Comparison of ENCODE assay signal across 8 mouse cellular contexts in genomic region chr6:85331736-85332135, GRCm38 (mm10). TPM values are rescaled to one million over a fixed set of nuclear protein-coding genes. Genes with fewer than 3 reads are reported as not detected.
DNase-seq lines count a peak whose midpoint lies in the region; ATAC-seq and TF ChIP-seq lines count a peak whose summit lies in the region.

No protein-coding gene starts in this region.

- peak overlapping the region; percentile 91 for H3K4me3 ChIP-seq in layer of hippocampus, adult 2 months
- peak overlapping the region; percentile 70 for H3K4me3 ChIP-seq in embryonic facial prominence, embryonic 13.5 days
- peak overlapping the region; percentile 69; the same call in 1 of the 2 replicates for H3K4me3 ChIP-seq in intestine, embryonic 14.5 days (ENCODE audit: low read depth, low read length)
- no peak overlapping the region for H3K4me3 ChIP-seq in neural tube, embryonic 12.5 days

- no peak for ATAC-seq in embryonic facial prominence, embryonic 13.5 days (ENCODE audit: insufficient number of reproducible peaks, insufficient read depth, low FRiP score, low TSS enrichment, low read depth)
- ATAC-seq in intestine, embryonic 14.5 days (replicated peaks; ENCODE audit: low FRiP score, low TSS enrichment, low read depth): no peak
- no peak for ATAC-seq in neural tube, embryonic 12.5 days (ENCODE audit: low FRiP score, low read depth)

- no peak for TF ChIP-seq CTCF in layer of hippocampus, adult 2 months (conservative IDR thresholded peaks at IDR 0.05)

- H3K9me3 ChIP-seq in embryonic facial prominence, embryonic 13.5 days: no peaks in the 10 kb centered on the region
- no peaks in the 10 kb centered on the region for H3K9me3 ChIP-seq in intestine, embryonic 14.5 days (ENCODE audit: control insufficient read depth, low read length)
- H3K9me3 ChIP-seq in neural tube, embryonic 12.5 days: no peaks in the 10 kb centered on the region

- peaks cover 5% of the 10 kb centered on the region for H3K36me3 ChIP-seq in embryonic facial prominence, embryonic 13.5 days
- peaks cover 2% of the 10 kb centered on the region; the same call in 1 of the 2 replicates for H3K36me3 ChIP-seq in intestine, embryonic 14.5 days (ENCODE audit: control insufficient read depth, insufficient read depth, low read length)
- H3K36me3 ChIP-seq in neural tube, embryonic 12.5 days: no peaks in the 10 kb centered on the region

- whole genome bisulfite sequencing in embryonic facial prominence, embryonic 13.5 days: 13% methylated on average over 8 of the region's 8 CpGs
- WGBS in intestine, embryonic 14.5 days: 12% methylated on average over 8 of the region's 8 CpGs
- WGBS in neural tube, embryonic 12.5 days: 14% methylated on average over 8 of the region's 8 CpGs

- H3K27ac ChIP-seq in layer of hippocampus, adult 2 months: peak overlapping the region; percentile 100
- H3K27ac ChIP-seq in embryonic facial prominence, embryonic 13.5 days: no peak overlapping the region
- H3K27ac ChIP-seq in intestine, embryonic 14.5 days (ENCODE audit: low read depth): no peak overlapping the region
- no peak overlapping the region for H3K27ac ChIP-seq in neural tube, embryonic 12.5 days

- peaks cover 11% of the 10 kb centered on the region for H3K4me1 ChIP-seq in embryonic facial prominence, embryonic 13.5 days
- peaks cover 8% of the 10 kb centered on the region for H3K4me1 ChIP-seq in intestine, embryonic 14.5 days (replicated peaks; ENCODE audit: control insufficient read depth, insufficient read depth, low read length)
- H3K4me1 ChIP-seq in neural tube, embryonic 12.5 days: peaks cover 11% of the 10 kb centered on the region

- no peak for DNase-seq in layer of hippocampus, adult 2 months (ENCODE audit: low spot score in 2 of 2)
- no peak for DNase-seq in layer of hippocampus, postnatal 25 days (ENCODE audit: extremely low spot score in 1 of 2, low spot score in 1 of 2)
- no peak for DNase-seq in intestine, embryonic 14.5 days (ENCODE audit: low spot score)
- DNase-seq in embryo, embryonic 9.5 days (ENCODE audit: extremely low spot score): no peak
- no peak for DNase-seq in layer of hippocampus, postnatal 36 days
- DNase-seq in layer of hippocampus, adult 18-20 months (ENCODE audit: low spot score in 2 of 2): no peak

- H3K9ac ChIP-seq in embryonic facial prominence, embryonic 13.5 days: peak overlapping the region; percentile 80; the same call in 1 of the 2 replicates
- no peak overlapping the region for H3K9ac ChIP-seq in intestine, embryonic 14.5 days (ENCODE audit: low read length)
- no peak overlapping the region for H3K9ac ChIP-seq in neural tube, embryonic 12.5 days

- H3K27me3 ChIP-seq in embryonic facial prominence, embryonic 13.5 days: peaks cover 18% of the 10 kb centered on the region
- 0 out of 2 replicates have a peak, but pooled peaks cover 3% of the 10 kb centered on the region for H3K27me3 ChIP-seq in intestine, embryonic 14.5 days (replicated peaks; ENCODE audit: control insufficient read depth, insufficient read depth, low read length)
- peaks cover 16% of the 10 kb centered on the region for H3K27me3 ChIP-seq in neural tube, embryonic 12.5 days (replicated peaks)

- H3K4me2 ChIP-seq in embryonic facial prominence, embryonic 13.5 days: peak overlapping the region; percentile 98
- peak overlapping the region; percentile 95 for H3K4me2 ChIP-seq in intestine, embryonic 14.5 days (ENCODE audit: low read length)
- H3K4me2 ChIP-seq in neural tube, embryonic 12.5 days (replicated peaks): peak overlapping the region; percentile 97

RNA-seq across cellular contexts. Expression of gene Sfxn5, which starts 1.5 kb away (rescaled TPM):
- total RNA-seq in layer of hippocampus, adult 2 months (2021): 100 to 1,000 TPM; 167 to 175 TPM
- total RNA-seq in layer of hippocampus, postnatal 25 days (2021): 100 to 1,000 TPM; 168 to 177 TPM
- polyA plus RNA-seq in embryonic facial prominence, embryonic 13.5 days (2015; fragmentation: Nextera tagmentation; extraction: Ambion mirVana): 7.0 and 8.2 TPM in 2 replicates
- polyA plus RNA-seq in intestine, embryonic 14.5 days (2014; fragmentation: Nextera tagmentation; extraction: Ambion mirVana): 6.3 and 8.3 TPM in 2 replicates
- 9.1 and 11.7 TPM in 2 replicates for polyA plus RNA-seq in neural tube, embryonic 12.5 days (2016; fragmentation: Nextera tagmentation; extraction: Ambion mirVana)
- 100 to 1,000 TPM; 164 to 165 TPM for total RNA-seq in layer of hippocampus, postnatal 36 days (2021)
- 100 to 1,000 TPM; 177 TPM for total RNA-seq in layer of hippocampus, adult 18-20 months (2021)

RNA-seq across cellular contexts. Expression of gene Rab11fip5, which starts 42.7 kb away (rescaled TPM):
- total RNA-seq in layer of hippocampus, adult 2 months (2021): 10 to 100 TPM; 55.1 to 58.2 TPM
- total RNA-seq in layer of hippocampus, postnatal 25 days (2021): 10 to 100 TPM; 53.8 to 55.3 TPM
- 13.6 and 14.7 TPM in 2 replicates for polyA plus RNA-seq in embryonic facial prominence, embryonic 13.5 days (2015; fragmentation: Nextera tagmentation; extraction: Ambion mirVana)
- polyA plus RNA-seq in intestine, embryonic 14.5 days (2014; fragmentation: Nextera tagmentation; extraction: Ambion mirVana): 6.1 and 8.0 TPM in 2 replicates
- 9.0 and 9.4 TPM in 2 replicates for polyA plus RNA-seq in neural tube, embryonic 12.5 days (2016; fragmentation: Nextera tagmentation; extraction: Ambion mirVana)
- total RNA-seq in layer of hippocampus, postnatal 36 days (2021): 10 to 100 TPM; 49.1 to 52.6 TPM
- total RNA-seq in layer of hippocampus, adult 18-20 months (2021): 10 to 100 TPM; 60.7 to 61.2 TPM
